Mouse (Mus musculus): ENCODE measurements around the gene Tspan5. TPM values are rescaled to one million over a fixed set of nuclear protein-coding genes. Genes with fewer than 3 reads are reported as not detected.

Gene Tspan5
- total and polyA plus RNA-seq, 3 experiments = 28.1 to 35.1 TPM; not detected in 1

DNA sequence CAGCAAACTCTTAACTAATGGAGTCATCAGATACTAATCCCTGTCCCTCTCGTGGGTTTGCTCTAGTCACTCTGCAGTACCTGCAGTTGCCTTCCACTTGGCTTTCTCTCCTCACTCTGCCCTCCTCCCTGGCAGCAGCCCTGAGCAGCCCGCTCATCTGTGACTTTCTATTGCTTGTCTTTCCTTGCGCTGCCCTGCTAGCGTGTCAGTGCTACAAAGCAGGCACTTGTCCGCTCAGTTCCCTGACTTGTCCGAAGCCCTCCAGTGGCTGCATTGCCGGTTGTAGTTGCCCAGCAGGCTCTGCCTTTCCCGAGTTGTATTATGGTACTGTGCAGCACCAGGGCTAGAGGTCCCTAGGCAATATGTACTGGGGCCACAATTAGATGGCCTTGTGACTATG lies 117.7 kb downstream of the Tspan5 start:
- no peaks in the 10 kb centered on the region for H3K9me3 ChIP-seq (replicated peaks; ENCODE audit: insufficient read depth, low read length)
- peaks cover 4% of the 10 kb centered on the region; the same call in 1 of the 2 replicates for H3K79me2 ChIP-seq (ENCODE audit: control insufficient read depth, insufficient read depth, low read length, poor library complexity)
- H3K4me1 ChIP-seq (ENCODE audit: control insufficient read depth in 1 of 2, insufficient read depth in 2 of 2, low read length in 2 of 2) = no peaks in the 10 kb centered on the region
- no peak overlapping the region for H3K27ac ChIP-seq (ENCODE audit: control insufficient read depth, low read depth, low read length)
- no peaks in the 10 kb centered on the region for H3K36me3 ChIP-seq (ENCODE audit: control insufficient read depth in 1 of 2, insufficient read depth in 2 of 2, low read length in 2 of 2)
- H3K27me3 ChIP-seq (ENCODE audit: control insufficient read depth in 1 of 2, insufficient read depth in 2 of 2, low read length in 2 of 2) = no peaks in the 10 kb centered on the region
- no peak for DNase-seq (ENCODE audit: low read depth, low spot score)
- no peak overlapping the region for H3K4me3 ChIP-seq (ENCODE audit: control insufficient read depth in 1 of 2, insufficient read depth in 1 of 2, low read depth in 2 of 2, low read length in 2 of 2)
- no peak overlapping the region for H3K9ac ChIP-seq (ENCODE audit: control insufficient read depth, low read depth, low read length, poor library complexity, severe bottlenecking)
- no peak for TF ChIP-seq CHD2 (IDR thresholded peaks at IDR 0.05; ENCODE audit: low read length)
- TF ChIP-seq ZKSCAN1 (IDR thresholded peaks at IDR 0.05; ENCODE audit: low read depth, low read length) = no peak
- no peak for TF ChIP-seq MYC (IDR thresholded peaks at IDR 0.05; ENCODE audit: low read depth, low read length)
- no peak for TF ChIP-seq POLR2AphosphoS2 (IDR thresholded peaks at IDR 0.05; ENCODE audit: low read length)
- no peak for TF ChIP-seq ZMIZ1 (IDR thresholded peaks at IDR 0.05; ENCODE audit: low read depth, low read length)
- TF ChIP-seq TCF12 (IDR thresholded peaks at IDR 0.05; ENCODE audit: low read depth, low read length) = no peak
- TF ChIP-seq CTCF (IDR thresholded peaks at IDR 0.05 in 2 of 3, conservative IDR thresholded peaks at IDR 0.05 in 1 of 3; ENCODE audit: control insufficient read depth in 1 of 3, insufficient read depth in 1 of 3, low read depth in 2 of 3, low read length in 3 of 3, poor library complexity in 1 of 3, severe bottlenecking in 1 of 3) = no peak
- TF ChIP-seq JUND (IDR thresholded peaks at IDR 0.05; ENCODE audit: low read depth, low read length) = no peak
- TF ChIP-seq HCFC1 (IDR thresholded peaks at IDR 0.05; ENCODE audit: low read depth, low read length) = no peak
- no peak for TF ChIP-seq UBTF (IDR thresholded peaks at IDR 0.05; ENCODE audit: borderline replicate concordance, insufficient read depth, low read depth, low read length)
- no peak for TF ChIP-seq CHD1 (IDR thresholded peaks at IDR 0.05; ENCODE audit: low read depth, low read length)
- TF ChIP-seq GABPA (IDR thresholded peaks at IDR 0.05; ENCODE audit: low read depth, low read length) = no peak

GRCm38 (mm10) chr3:138860257-138860760 lies 118.3 kb downstream of the Tspan5 start:
- no peaks in the 10 kb centered on the region for H3K36me3 ChIP-seq (ENCODE audit: control insufficient read depth in 1 of 2, insufficient read depth in 2 of 2, low read length in 2 of 2)
- no peaks in the 10 kb centered on the region for H3K4me1 ChIP-seq (ENCODE audit: control insufficient read depth in 1 of 2, insufficient read depth in 2 of 2, low read length in 2 of 2)
- no peaks in the 10 kb centered on the region for H3K9me3 ChIP-seq (replicated peaks; ENCODE audit: insufficient read depth, low read length)
- no peak overlapping the region for H3K4me3 ChIP-seq (ENCODE audit: control insufficient read depth in 1 of 2, insufficient read depth in 1 of 2, low read depth in 2 of 2, low read length in 2 of 2)
- no peak for TF ChIP-seq MYC (IDR thresholded peaks at IDR 0.05; ENCODE audit: low read depth, low read length)
- no peak for TF ChIP-seq ZKSCAN1 (IDR thresholded peaks at IDR 0.05; ENCODE audit: low read depth, low read length)
- no peak for TF ChIP-seq TBP (IDR thresholded peaks at IDR 0.05; ENCODE audit: low read depth, low read length)
- no peak for TF ChIP-seq MAZ (IDR thresholded peaks at IDR 0.05; ENCODE audit: low read depth, low read length)
- TF ChIP-seq EP300 (IDR thresholded peaks at IDR 0.05; ENCODE audit: low read depth in 1 of 2, low read length in 2 of 2) = no peak
- TF ChIP-seq USF2 (IDR thresholded peaks at IDR 0.05; ENCODE audit: borderline replicate concordance in 1 of 2, insufficient read depth in 1 of 2, low read depth in 1 of 2, low read length in 2 of 2) = no peak
- TF ChIP-seq UBTF (IDR thresholded peaks at IDR 0.05; ENCODE audit: borderline replicate concordance, insufficient read depth, low read depth, low read length) = no peak
- TF ChIP-seq POLR2AphosphoS5 (IDR thresholded peaks at IDR 0.05; ENCODE audit: borderline replicate concordance, low read depth, low read length) = no peak
- H3K27ac ChIP-seq (ENCODE audit: control insufficient read depth, low read depth, low read length) = no peak overlapping the region
- no peak overlapping the region for H3K9ac ChIP-seq (ENCODE audit: control insufficient read depth, low read depth, low read length, poor library complexity, severe bottlenecking)
- DNase-seq (ENCODE audit: low read depth, low spot score) = no peak
- no peaks in the 10 kb centered on the region for H3K27me3 ChIP-seq (ENCODE audit: control insufficient read depth in 1 of 2, insufficient read depth in 2 of 2, low read length in 2 of 2)
- H3K79me2 ChIP-seq (ENCODE audit: control insufficient read depth, insufficient read depth, low read length, poor library complexity) = peaks cover 4% of the 10 kb centered on the region; the same call in 1 of the 2 replicates

All from MEL (cell line).